Mouse (Mus musculus) heart, embryonic 15.5 days (tissue): ENCODE data around the gene C1s2. TPM values are rescaled to one million over a fixed set of nuclear protein-coding genes. Genes with fewer than 3 reads are reported as not detected.
"Not testable (repeated sequence)": the region's sequence is repeated elsewhere in the genome, so short reads cannot be mapped to it uniquely, and the experiment has no call there.

Experiments
- ATAC-seq: fragments of 200-750 bp; cut with Nextera tagmentation; replicated peaks from 2 replicates; pipeline ENCODE4 v1.8.0; 2017; ENCODE audit warnings: low read depth, moderate TSS enrichment; ENCODE audit not compliant: insufficient number of reproducible peaks, insufficient read depth, low FRiP score
- H3K27ac ChIP-seq: fragments of 300-500 bp; sonication (generic); 2 replicates; pipeline ENCODE4 v1.5.1; 2015; ENCODE audit warnings: mild to moderate bottlenecking, inconsistent platforms
- H3K27me3 ChIP-seq: fragments of 300-500 bp; sonication (generic); 2 replicates; pipeline ENCODE4 v1.6.1; 2015; ENCODE audit warnings: inconsistent platforms
- H3K36me3 ChIP-seq: fragments of 300-500 bp; sonication (generic); 2 replicates; pipeline ENCODE4 v1.6.1; 2015; ENCODE audit warnings: mild to moderate bottlenecking, inconsistent platforms
- H3K4me1 ChIP-seq: fragments of 300-500 bp; sonication (generic); replicated peaks from 2 replicates; pipeline ENCODE4 v1.6.1; 2015; ENCODE audit warnings: inconsistent platforms
- H3K4me2 ChIP-seq: fragments of 300-500 bp; sonication (generic); 2 replicates; pipeline ENCODE4 v1.6.1; 2015; ENCODE audit warnings: inconsistent platforms, mild to moderate bottlenecking, moderate library complexity
- H3K4me3 ChIP-seq: fragments of 300-500 bp; sonication (generic); 2 replicates; pipeline ENCODE4 v1.5.1; 2015; ENCODE audit warnings: mild to moderate bottlenecking, inconsistent platforms
- H3K9ac ChIP-seq: fragments of 300-500 bp; sonication (generic); 2 replicates; pipeline ENCODE4 v1.6.1; 2015; ENCODE audit warnings: mild to moderate bottlenecking, inconsistent platforms
- H3K9me3 ChIP-seq: fragments of 300-500 bp; sonication (generic); replicated peaks from 2 replicates; pipeline ENCODE4 v1.6.1; 2016; ENCODE audit warnings: inconsistent platforms
- WGBS: fragments of 180-500 bp; shearing (Covaris S2); methylation state at CpG from one replicate; pipeline ENCODE4 v1.1.7; 2015; ENCODE audit warnings: mixed read lengths; 5-methylcytosine and 5-hydroxymethylcytosine counted together
- polyA plus RNA-seq: library from polyadenylated mRNA; unstranded; fragments of >200 nt; fragmentation: Nextera tagmentation; extraction: Ambion mirVana; gene quantifications from 2 replicates; pipeline ENCODE4 v1.2.1, GENCODE M21; 2015

C1s2 gene
- polyA plus RNA-seq, 1 experiment from 2014 or later = not detected

DNA sequence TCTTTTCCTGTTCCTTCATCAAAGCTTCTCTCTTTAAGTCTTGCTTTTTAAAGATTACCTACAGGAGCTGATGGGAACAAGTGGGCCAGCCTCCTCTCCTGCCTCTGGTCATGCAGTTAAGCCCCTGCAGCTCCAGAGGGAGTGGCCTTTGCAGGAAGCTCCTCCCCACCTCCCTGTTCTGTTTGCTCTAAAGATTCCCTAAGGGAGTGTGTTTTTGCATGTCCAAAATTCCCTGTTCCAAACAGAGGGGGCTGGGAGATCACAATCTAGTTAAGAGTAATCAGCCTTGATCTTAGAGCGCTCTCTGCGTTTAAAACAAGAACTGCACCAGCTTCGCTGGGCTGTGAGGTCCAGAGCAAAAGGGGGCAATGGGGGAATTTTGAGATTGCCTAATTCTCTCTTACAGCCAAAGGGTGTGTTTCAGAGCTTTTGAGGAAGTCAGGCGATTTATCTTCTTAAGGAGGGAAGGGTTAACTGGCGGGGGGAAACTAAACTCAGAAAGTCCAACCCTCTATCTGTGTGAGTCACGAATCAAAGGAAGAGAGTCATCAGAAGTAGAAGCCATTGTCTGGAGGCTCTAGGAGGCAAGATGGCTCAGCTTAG is 1.1 kb upstream of the C1s2 start:
- not testable (repeated sequence) for H3K9me3 ChIP-seq, H3K4me2 ChIP-seq, ATAC-seq, H3K4me3 ChIP-seq, H3K36me3 ChIP-seq, H3K4me1 ChIP-seq, H3K27me3 ChIP-seq, H3K9ac ChIP-seq, H3K27ac ChIP-seq
- WGBS = 34% methylated on average over 6 of the region's 6 CpGs

- no peak for ATAC-seq
- no peak overlapping the region for H3K9ac ChIP-seq
- 72% methylated on average over 4 of the region's 4 CpGs for WGBS
- H3K27ac ChIP-seq = no peak overlapping the region
- H3K4me3 ChIP-seq = no peak overlapping the region
- no peaks in the 10 kb centered on the region for H3K36me3 ChIP-seq
- H3K27me3 ChIP-seq = no peaks in the 10 kb centered on the region
- H3K9me3 ChIP-seq = no peaks in the 10 kb centered on the region
- no peaks in the 10 kb centered on the region for H3K4me1 ChIP-seq
- no peak overlapping the region for H3K4me2 ChIP-seq
Observed at GRCm38 (mm10) chr6:124630763-124631162, 5.1 kb downstream of the C1s2 start.

GRCm38 (mm10) chr6:124626184-124626583 is 9.7 kb downstream of the C1s2 start:
- not testable (repeated sequence) for H3K4me1 ChIP-seq, H3K27me3 ChIP-seq, ATAC-seq, H3K4me2 ChIP-seq, H3K9ac ChIP-seq, H3K36me3 ChIP-seq, H3K4me3 ChIP-seq, H3K9me3 ChIP-seq, H3K27ac ChIP-seq
- 26% methylated on average over 1 of the region's 1 CpGs for WGBS

- 78% methylated on average over 13 of the region's 13 CpGs for WGBS
- no peak for ATAC-seq
- Histone ChIP-seq H3K4me2 (no peak overlapping the region), H3K27ac (no peak overlapping the region), H3K9ac (no peak overlapping the region), H3K36me3 (no peaks in the 10 kb centered on the region), H3K4me1 (no peaks in the 10 kb centered on the region), H3K9me3 (no peaks in the 10 kb centered on the region), H3K4me3 (no peak overlapping the region), H3K27me3 (no peaks in the 10 kb centered on the region)
Observed at GRCm38 (mm10) chr6:124625612-124626011, 10.3 kb downstream of the C1s2 start.

- Histone ChIP-seq H3K9ac (no peak overlapping the region), H3K36me3 (no peaks in the 10 kb centered on the region), H3K27ac (no peak overlapping the region), H3K4me2 (no peak overlapping the region), H3K27me3 (no peaks in the 10 kb centered on the region), H3K4me1 (no peaks in the 10 kb centered on the region), H3K4me3 (no peak overlapping the region), H3K9me3 (no peaks in the 10 kb centered on the region)
- 89% methylated on average over 4 of the region's 4 CpGs for WGBS
- no peak for ATAC-seq
Observed at GRCm38 (mm10) chr6:124602031-124602430, 33.9 kb downstream of the C1s2 start.

- no peak overlapping the region for H3K4me2 ChIP-seq
- no peak overlapping the region for H3K4me3 ChIP-seq
- H3K27me3 ChIP-seq = no peaks in the 10 kb centered on the region
- ATAC-seq = no peak
- H3K27ac ChIP-seq = no peak overlapping the region
- H3K9ac ChIP-seq = no peak overlapping the region
- H3K9me3 ChIP-seq = no peaks in the 10 kb centered on the region
- WGBS = 75% methylated on average over 8 of the region's 8 CpGs
- no peaks in the 10 kb centered on the region for H3K4me1 ChIP-seq
- H3K36me3 ChIP-seq = no peaks in the 10 kb centered on the region
Observed at GRCm38 (mm10) chr6:124593121-124593520, 42.8 kb downstream of the C1s2 start.

DNA sequence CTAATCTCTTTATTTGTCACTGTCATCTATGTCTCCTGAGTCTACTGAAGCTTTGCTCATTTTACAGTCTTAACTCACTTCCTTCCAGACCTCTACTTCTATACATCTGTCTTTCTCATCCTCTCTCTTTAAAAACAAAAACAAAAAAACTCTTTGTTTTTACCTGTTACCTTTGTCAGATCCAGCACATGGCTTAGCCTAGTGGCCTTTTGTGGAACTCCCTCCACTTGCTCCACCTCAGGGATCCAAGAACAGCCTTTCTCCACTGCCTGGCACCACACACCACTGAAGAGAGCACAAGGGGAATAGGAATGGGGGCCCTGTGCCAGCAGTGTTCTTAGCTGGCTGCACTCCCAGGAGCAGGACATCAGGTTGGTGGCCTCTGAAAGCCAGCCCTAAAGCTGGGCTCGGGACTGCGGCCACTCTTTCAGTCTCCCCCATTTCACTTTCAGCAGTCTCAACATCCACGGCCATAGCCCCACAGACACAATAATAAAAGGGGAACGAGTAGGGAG is 43.6 kb downstream of the C1s2 start:
- H3K4me2 ChIP-seq = no peak overlapping the region
- H3K27ac ChIP-seq = no peak overlapping the region
- H3K36me3 ChIP-seq = no peaks in the 10 kb centered on the region
- no peak for ATAC-seq
- no peak overlapping the region for H3K9ac ChIP-seq
- H3K9me3 ChIP-seq = no peaks in the 10 kb centered on the region
- H3K4me1 ChIP-seq = no peaks in the 10 kb centered on the region
- no peak overlapping the region for H3K4me3 ChIP-seq
- H3K27me3 ChIP-seq = no peaks in the 10 kb centered on the region
- WGBS = 75% methylated on average over 4 of the region's 4 CpGs

- H3K9ac ChIP-seq = no peak overlapping the region
- no peaks in the 10 kb centered on the region for H3K27me3 ChIP-seq
- no peak overlapping the region for H3K27ac ChIP-seq
- H3K4me1 ChIP-seq = no peaks in the 10 kb centered on the region
- no peak overlapping the region for H3K4me3 ChIP-seq
- no peak for ATAC-seq
- no peak overlapping the region for H3K4me2 ChIP-seq
- no peaks in the 10 kb centered on the region for H3K36me3 ChIP-seq
- no peaks in the 10 kb centered on the region for H3K9me3 ChIP-seq
Observed at GRCm38 (mm10) chr6:124588771-124589170, 47.1 kb downstream of the C1s2 start.

DNA sequence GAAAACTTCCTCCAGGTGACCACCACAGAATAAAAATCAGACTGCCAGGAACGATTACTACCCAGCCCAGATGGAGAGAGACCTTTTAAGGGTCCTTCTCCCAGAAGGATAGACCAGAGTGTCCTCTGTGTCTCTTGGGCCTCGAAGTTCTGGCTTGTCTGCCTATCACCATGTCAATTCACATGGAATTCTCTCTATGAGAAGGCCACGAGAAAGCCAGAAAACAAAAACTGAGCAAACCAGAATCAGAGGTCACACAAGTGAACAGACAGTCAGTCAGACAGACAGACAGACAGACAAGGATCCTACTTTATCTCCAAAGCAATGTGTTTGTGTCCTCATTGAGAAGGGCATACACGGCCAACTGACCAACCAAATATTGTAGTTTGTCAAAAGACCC is 49.6 kb downstream of the C1s2 start:
- Histone ChIP-seq H3K4me1 (no peaks in the 10 kb centered on the region), H3K4me2 (no peak overlapping the region), H3K27ac (no peak overlapping the region), H3K27me3 (no peaks in the 10 kb centered on the region), H3K4me3 (no peak overlapping the region), H3K9ac (no peak overlapping the region), H3K36me3 (no peaks in the 10 kb centered on the region), H3K9me3 (no peaks in the 10 kb centered on the region)
- no peak for ATAC-seq
- WGBS = 62% methylated on average over 4 of the region's 4 CpGs

DNA sequence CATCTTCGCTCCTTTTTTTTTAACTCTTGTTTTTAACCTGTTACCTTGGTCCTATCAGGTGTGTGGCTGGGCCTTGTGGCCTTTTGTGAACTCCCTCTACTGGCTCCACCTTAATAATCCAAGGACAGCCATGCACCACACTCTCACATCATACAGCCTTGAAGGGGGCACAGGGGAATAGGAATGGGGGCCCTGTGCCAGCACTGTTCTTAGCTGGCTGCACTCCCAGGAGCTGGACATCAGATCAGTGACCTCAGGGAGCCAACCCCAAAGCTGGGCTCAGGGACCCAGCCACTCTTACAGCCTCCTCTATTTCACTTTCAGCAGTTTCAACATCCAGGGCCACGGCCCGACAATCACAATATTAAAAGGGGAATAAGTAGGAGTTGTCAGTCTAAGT is 50.1 kb downstream of the C1s2 start:
- no peaks in the 10 kb centered on the region for H3K36me3 ChIP-seq
- 85% methylated on average over 3 of the region's 3 CpGs for WGBS
- ATAC-seq = no peak

DNA sequence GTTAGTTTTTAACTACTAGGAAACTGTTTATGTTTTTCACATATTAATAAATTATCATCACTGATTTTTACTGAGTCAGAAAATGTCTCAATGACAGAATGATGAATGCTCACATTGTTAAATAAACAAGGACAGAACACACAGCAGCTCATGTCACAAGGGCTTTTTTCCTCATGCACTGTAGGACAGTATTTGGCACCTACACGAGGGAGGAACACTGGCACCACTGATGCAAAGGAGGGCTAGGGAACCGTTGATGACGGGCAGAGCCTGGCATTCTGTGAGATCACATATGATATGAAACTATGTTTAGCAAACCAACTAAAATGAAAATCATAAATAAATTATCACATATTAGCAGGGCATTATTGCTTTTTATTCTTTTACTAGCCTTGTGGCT is 51.0 kb downstream of the C1s2 start:
- Histone ChIP-seq H3K27me3 (no peaks in the 10 kb centered on the region), H3K4me1 (no peaks in the 10 kb centered on the region), H3K9ac (no peak overlapping the region), H3K36me3 (no peaks in the 10 kb centered on the region), H3K4me2 (no peak overlapping the region), H3K4me3 (no peak overlapping the region), H3K27ac (no peak overlapping the region), H3K9me3 (no peaks in the 10 kb centered on the region)
- ATAC-seq = no peak
- 64% methylated on average over 3 of the region's 3 CpGs for WGBS

More for the DNA sequence above, 50.1 kb downstream of the C1s2 start:
- Histone ChIP-seq H3K27ac (no peak overlapping the region), H3K9me3 (no peaks in the 10 kb centered on the region), H3K4me3 (no peak overlapping the region), H3K9ac (no peak overlapping the region), H3K27me3 (no peaks in the 10 kb centered on the region), H3K4me2 (no peak overlapping the region), H3K4me1 (no peaks in the 10 kb centered on the region)

DNA sequence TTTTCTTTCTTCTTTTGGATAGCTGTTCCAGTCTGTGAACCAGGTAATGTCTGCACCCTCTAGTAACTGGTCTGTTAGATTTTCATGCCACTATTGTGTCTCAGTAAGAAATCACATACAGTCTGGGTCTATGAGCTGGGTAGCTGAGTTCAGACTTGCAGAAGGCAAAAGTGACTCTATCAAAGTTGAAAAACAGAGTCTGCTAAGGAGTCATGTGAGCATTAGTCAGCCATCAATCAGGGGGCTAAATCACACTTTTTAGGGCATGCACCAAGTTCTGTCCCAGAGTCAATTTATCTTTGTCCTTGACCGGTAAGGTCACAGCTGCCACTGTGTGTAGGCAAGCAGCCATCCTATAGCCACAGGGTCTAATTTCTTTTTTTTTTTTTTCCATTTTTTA is 53.7 kb downstream of the C1s2 start:
- no peak for ATAC-seq
- no peaks in the 10 kb centered on the region for H3K4me1 ChIP-seq
- WGBS = 88% methylated on average over 1 of the region's 1 CpGs

More for the DNA sequence above, 53.7 kb downstream of the C1s2 start:
- Histone ChIP-seq H3K4me2 (no peak overlapping the region), H3K9me3 (no peaks in the 10 kb centered on the region), H3K27me3 (no peaks in the 10 kb centered on the region), H3K4me3 (no peak overlapping the region), H3K36me3 (no peaks in the 10 kb centered on the region), H3K27ac (no peak overlapping the region), H3K9ac (no peak overlapping the region)
